Mouse (Mus musculus) midbrain, embryonic 14.5 days (tissue): ENCODE data around the gene Slco1c1. TPM values are rescaled to one million over a fixed set of nuclear protein-coding genes. Genes with fewer than 3 reads are reported as not detected.

ENCODE experiments used
- ATAC-seq: fragments of 200-750 bp; cut with Nextera tagmentation; 2 replicates; pipeline ENCODE4 v1.8.0; 2017; ENCODE audit warnings: moderate number of reproducible peaks, moderate library complexity; ENCODE audit not compliant: low FRiP score, low TSS enrichment
- DNase-seq: peaks from one replicate; pipeline ENCODE4 v3.0.0-alpha.2; 2015
- H3K27ac ChIP-seq: fragments of 300-500 bp; sonication (generic); replicated peaks from 2 replicates; pipeline ENCODE4 v1.5.1; 2014; ENCODE audit warnings: mild to moderate bottlenecking, low read depth, low read length, moderate library complexity
- H3K27me3 ChIP-seq: fragments of 300-500 bp; sonication (generic); 2 replicates; pipeline ENCODE4 v1.6.1; 2014; ENCODE audit warnings: low read length, control low read depth, mixed read lengths; ENCODE audit not compliant: control insufficient read depth, insufficient read depth
- H3K36me3 ChIP-seq: fragments of 300-500 bp; sonication (generic); 2 replicates; pipeline ENCODE4 v1.6.1; 2014; ENCODE audit warnings: low read length, control low read depth; ENCODE audit not compliant: control insufficient read depth, insufficient read depth
- H3K4me1 ChIP-seq: fragments of 300-500 bp; sonication (generic); 2 replicates; pipeline ENCODE4 v1.6.1; 2014; ENCODE audit warnings: mild to moderate bottlenecking, antibody characterized with exemption, low read length, control low read depth; ENCODE audit not compliant: control insufficient read depth, insufficient read depth
- H3K4me2 ChIP-seq: fragments of 300-500 bp; sonication (generic); 2 replicates; pipeline ENCODE4 v1.6.1; 2014; ENCODE audit warnings: mild to moderate bottlenecking, low read length, moderate library complexity
- H3K4me3 ChIP-seq: fragments of 300-500 bp; sonication (generic); replicated peaks from 2 replicates; pipeline ENCODE4 v1.5.1; 2014; ENCODE audit warnings: low read depth, low read length
- H3K9ac ChIP-seq: fragments of 300-500 bp; sonication (generic); replicated peaks from 2 replicates; pipeline ENCODE4 v1.6.1; 2014; ENCODE audit warnings: mild to moderate bottlenecking, low read length, moderate library complexity
- H3K9me3 ChIP-seq: fragments of 300-500 bp; sonication (generic); 2 replicates; pipeline ENCODE4 v1.6.1; 2016; ENCODE audit warnings: low read length, control low read depth, mixed read lengths; ENCODE audit not compliant: control insufficient read depth
- WGBS: fragments of 180-500 bp; shearing (Covaris S2); extraction: QIAGEN DNeasy Blood & Tissue Kit; methylation state at CpG from one replicate; pipeline ENCODE4 v1.1.7; 2014; 5-methylcytosine and 5-hydroxymethylcytosine counted together
- polyA plus RNA-seq: library from polyadenylated mRNA; unstranded; fragments of >200 nt; fragmentation: Nextera tagmentation; extraction: Ambion mirVana; gene quantifications from 2 replicates; pipeline ENCODE4 v1.2.1, GENCODE M21; 2014

The Slco1c1 gene
- polyA plus RNA-seq, 1 experiment from 2014 or later, result 12.3 TPM

DNA sequence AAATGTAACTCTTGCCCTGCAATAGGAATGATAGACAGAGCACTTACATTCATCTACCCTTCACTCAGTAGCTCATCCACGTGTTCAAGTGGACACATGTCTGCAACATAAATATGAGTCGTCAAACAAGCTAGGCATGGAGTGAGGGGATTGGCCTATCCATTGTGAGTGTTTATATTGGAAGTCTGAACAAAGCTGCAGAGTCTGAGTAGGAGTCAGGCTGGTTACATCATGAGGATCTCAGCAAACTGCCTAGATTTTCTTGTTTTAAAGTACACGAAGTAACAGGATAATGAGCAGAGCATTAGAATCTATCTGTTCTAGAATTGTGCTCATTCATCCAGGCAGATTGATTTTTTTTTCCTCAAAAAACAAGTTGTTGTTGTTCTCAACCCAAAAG, 23.0 kb upstream of the Slco1c1 start:
- Histone ChIP-seq H3K27ac (no peak overlapping the region), H3K36me3 (no peaks in the 10 kb centered on the region), H3K4me2 (no peak overlapping the region), H3K4me3 (no peak overlapping the region), H3K9me3 (no peaks in the 10 kb centered on the region), H3K4me1 (0 out of 2 replicates have a peak, but pooled peaks cover 3% of the 10 kb centered on the region), H3K27me3 (no peaks in the 10 kb centered on the region), H3K9ac (no peak overlapping the region)
- 88% methylated on average over 3 of the region's 3 CpGs for WGBS
- DNase-seq (no peak), ATAC-seq (no peak)

DNA sequence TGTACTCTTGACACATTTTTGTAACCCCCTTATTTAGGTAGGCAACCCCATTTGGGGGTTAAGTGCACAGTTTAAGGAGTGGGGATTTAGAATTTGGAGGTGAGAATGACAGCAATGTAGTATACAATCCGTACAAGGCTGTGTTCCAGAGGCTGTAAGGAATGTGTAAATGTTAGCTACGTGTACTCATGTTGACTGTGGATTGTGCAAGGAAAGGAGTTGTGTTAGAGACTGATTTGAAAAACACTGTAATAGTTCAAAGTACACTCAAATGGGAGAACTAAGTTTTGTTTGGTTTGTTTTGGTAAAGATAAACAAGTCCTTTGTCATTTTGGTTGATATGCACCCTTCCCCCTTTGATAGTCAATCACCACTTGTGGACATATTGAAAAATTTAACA, 1.6 kb upstream of the Slco1c1 start:
- WGBS, result 88% methylated on average over 2 of the region's 2 CpGs
- ATAC-seq, result no peak
- H3K9ac ChIP-seq, result no peak overlapping the region
- no peak overlapping the region for H3K27ac ChIP-seq
- DNase-seq, result no peak
- H3K4me2 ChIP-seq, result no peak overlapping the region
- H3K9me3 ChIP-seq, result no peaks in the 10 kb centered on the region
- H3K36me3 ChIP-seq, result no peaks in the 10 kb centered on the region
- no peak overlapping the region for H3K4me3 ChIP-seq
- H3K4me1 ChIP-seq, result no peaks in the 10 kb centered on the region
- no peaks in the 10 kb centered on the region for H3K27me3 ChIP-seq

GRCm38 (mm10) chr6:141525787-141526186, 1.6 kb downstream of the Slco1c1 start:
- Histone ChIP-seq H3K9ac (no peak overlapping the region), H3K36me3 (no peaks in the 10 kb centered on the region), H3K4me3 (no peak overlapping the region), H3K4me1 (no peaks in the 10 kb centered on the region), H3K27me3 (no peaks in the 10 kb centered on the region), H3K27ac (no peak overlapping the region), H3K4me2 (no peak overlapping the region), H3K9me3 (no peaks in the 10 kb centered on the region)
- ATAC-seq, result no peak
- peak; percentile 2 for DNase-seq
- 39% methylated on average over 1 of the region's 1 CpGs for WGBS

DNA sequence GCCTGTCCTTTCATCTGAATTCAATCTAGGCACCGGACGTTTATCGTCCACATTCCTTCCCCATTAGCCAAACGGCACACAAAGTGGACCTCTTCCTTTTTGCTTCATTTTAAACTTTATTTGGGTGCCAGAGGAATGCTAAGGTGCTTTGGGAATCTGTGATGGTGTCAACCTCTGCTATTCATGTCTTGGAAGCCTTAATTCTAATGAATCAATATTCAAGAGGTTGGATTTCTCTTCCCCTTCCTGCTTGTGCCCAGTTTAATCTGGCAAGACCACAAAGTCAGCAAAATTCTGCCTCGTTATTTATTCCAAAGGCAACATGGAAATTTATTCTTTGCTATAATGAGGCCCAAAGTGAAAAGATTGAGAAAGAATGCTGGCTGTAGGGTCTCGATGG, 6.7 kb downstream of the Slco1c1 start:
- 85% methylated on average over 6 of the region's 6 CpGs for WGBS
- DNase-seq (no peak), ATAC-seq (no peak)
- Histone ChIP-seq H3K4me3 (no peak overlapping the region), H3K9me3 (no peaks in the 10 kb centered on the region), H3K9ac (no peak overlapping the region), H3K27me3 (no peaks in the 10 kb centered on the region), H3K4me2 (no peak overlapping the region), H3K36me3 (no peaks in the 10 kb centered on the region), H3K4me1 (no peaks in the 10 kb centered on the region), H3K27ac (no peak overlapping the region)

- H3K4me1 ChIP-seq, result no peaks in the 10 kb centered on the region
- H3K4me3 ChIP-seq, result no peak overlapping the region
- H3K27me3 ChIP-seq, result no peaks in the 10 kb centered on the region
- H3K9ac ChIP-seq, result no peak overlapping the region
- no peak for ATAC-seq
- no peaks in the 10 kb centered on the region for H3K9me3 ChIP-seq
- 83% methylated on average over 3 of the region's 3 CpGs for WGBS
- H3K27ac ChIP-seq, result no peak overlapping the region
- no peak for DNase-seq
- H3K4me2 ChIP-seq, result no peak overlapping the region
- H3K36me3 ChIP-seq, result no peaks in the 10 kb centered on the region
Observed at GRCm38 (mm10) chr6:141537298-141537697, 13.1 kb downstream of the Slco1c1 start.

- H3K36me3 ChIP-seq, result no peaks in the 10 kb centered on the region
- no peak for ATAC-seq
Observed at GRCm38 (mm10) chr6:141541136-141541535, 17.0 kb downstream of the Slco1c1 start.

GRCm38 (mm10) chr6:141543344-141543743, 19.2 kb downstream of the Slco1c1 start:
- no peak overlapping the region for H3K9ac ChIP-seq
- no peaks in the 10 kb centered on the region for H3K4me1 ChIP-seq
- H3K27me3 ChIP-seq, result no peaks in the 10 kb centered on the region
- DNase-seq (no peak), ATAC-seq (no peak)
- WGBS, result 86% methylated on average over 7 of the region's 7 CpGs
- H3K36me3 ChIP-seq, result no peaks in the 10 kb centered on the region
- H3K4me2 ChIP-seq, result no peak overlapping the region
- H3K9me3 ChIP-seq, result no peaks in the 10 kb centered on the region
- H3K27ac ChIP-seq, result no peak overlapping the region
- no peak overlapping the region for H3K4me3 ChIP-seq

More at GRCm38 (mm10) chr6:141541136-141541535, 17.0 kb downstream of the Slco1c1 start:
- Histone ChIP-seq H3K27ac (no peak overlapping the region), H3K4me3 (no peak overlapping the region), H3K4me1 (no peaks in the 10 kb centered on the region), H3K27me3 (no peaks in the 10 kb centered on the region), H3K9me3 (no peaks in the 10 kb centered on the region), H3K4me2 (no peak overlapping the region), H3K9ac (no peak overlapping the region)
- WGBS, result 95% methylated on average over 1 of the region's 1 CpGs
- no peak for DNase-seq

GRCm38 (mm10) chr6:141558118-141558517, 34.0 kb downstream of the Slco1c1 start:
- H3K9me3 ChIP-seq, result no peaks in the 10 kb centered on the region
- DNase-seq, result no peak
- 85% methylated on average over 1 of the region's 1 CpGs for WGBS
- no peak overlapping the region for H3K4me2 ChIP-seq
- no peaks in the 10 kb centered on the region for H3K36me3 ChIP-seq
- no peak overlapping the region for H3K4me3 ChIP-seq
- H3K4me1 ChIP-seq, result no peaks in the 10 kb centered on the region
- ATAC-seq, result no peak
- H3K9ac ChIP-seq, result no peak overlapping the region
- H3K27ac ChIP-seq, result no peak overlapping the region
- no peaks in the 10 kb centered on the region for H3K27me3 ChIP-seq

DNA sequence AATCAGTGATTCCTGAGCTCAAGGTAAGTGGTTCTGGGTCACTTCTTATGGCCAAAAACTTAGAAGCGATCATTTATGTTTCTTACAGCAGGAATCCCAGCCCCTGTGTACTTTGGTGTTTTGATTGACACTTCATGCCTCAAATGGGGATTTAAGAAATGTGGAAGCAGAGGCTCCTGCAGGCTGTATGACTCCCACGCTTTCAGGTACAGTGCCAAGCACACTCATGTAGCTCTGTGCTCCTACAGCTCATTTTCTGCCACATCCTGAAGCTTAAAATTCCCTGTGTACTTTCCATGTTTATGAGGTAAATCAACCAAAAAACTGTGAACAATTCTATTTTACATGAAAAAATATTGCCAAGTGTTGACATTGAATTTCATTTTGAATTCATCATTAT, 43.2 kb downstream of the Slco1c1 start:
- ATAC-seq, result no peak
- DNase-seq, result no peak
- H3K4me2 ChIP-seq, result no peak overlapping the region
- WGBS, result 83% methylated on average over 2 of the region's 2 CpGs
- H3K27me3 ChIP-seq, result no peaks in the 10 kb centered on the region
- H3K27ac ChIP-seq, result no peak overlapping the region
- peaks cover 2% of the 10 kb centered on the region; the same call in 1 of the 2 replicates for H3K4me1 ChIP-seq
- no peak overlapping the region for H3K4me3 ChIP-seq
- no peaks in the 10 kb centered on the region for H3K36me3 ChIP-seq
- no peaks in the 10 kb centered on the region for H3K9me3 ChIP-seq
- no peak overlapping the region for H3K9ac ChIP-seq
